Mouse (Mus musculus) erythroblast, embryonic 14.5 days (primary cell): ENCODE data around the gene Glt1d1.

Experiments used
- GATA1 ChIP-seq: IDR thresholded peaks from 2 replicates; pipeline ENCODE4 v1.6.1; 2012; ENCODE audit warnings: low read length, inconsistent platforms, mixed read lengths
- TAL1 ChIP-seq: IDR thresholded peaks from 3 replicates; pipeline ENCODE4 v1.6.1; 2012; ENCODE audit warnings: low read length, inconsistent platforms, mixed read lengths

GRCm38 (mm10) chr5:127631671-127632070, 391 bp upstream of the Glt1d1 start:
- TF ChIP-seq GATA1: no peak
- TF ChIP-seq TAL1: no peak
